Mouse (Mus musculus) limb, embryonic 13.5 days (tissue): ENCODE results near the gene Slc30a7. TPM values are rescaled to one million over a fixed set of nuclear protein-coding genes. Genes with fewer than 3 reads are reported as not detected.

ENCODE experiments used
- ATAC-seq: fragments of 200-750 bp; cut with Nextera tagmentation; 2 replicates; pipeline ENCODE4 v1.8.0; 2017; ENCODE audit warnings: low read depth, moderate number of reproducible peaks, moderate TSS enrichment; ENCODE audit not compliant: low FRiP score
- H3K27ac ChIP-seq: fragments of 300-500 bp; sonication (generic); 2 replicates; pipeline ENCODE4 v1.5.1; 2015; ENCODE audit warnings: inconsistent platforms, mild to moderate bottlenecking, moderate library complexity
- H3K27me3 ChIP-seq: fragments of 300-500 bp; sonication (generic); 2 replicates; pipeline ENCODE4 v1.6.1; 2015; ENCODE audit warnings: mild to moderate bottlenecking, inconsistent platforms
- H3K36me3 ChIP-seq: fragments of 300-500 bp; sonication (generic); 2 replicates; pipeline ENCODE4 v1.6.1; 2015; ENCODE audit warnings: inconsistent platforms, mild to moderate bottlenecking, moderate library complexity
- H3K4me1 ChIP-seq: fragments of 300-500 bp; sonication (generic); 2 replicates; pipeline ENCODE4 v1.6.1; 2015; ENCODE audit warnings: inconsistent platforms
- H3K4me2 ChIP-seq: fragments of 300-500 bp; sonication (generic); replicated peaks from 2 replicates; pipeline ENCODE4 v1.6.1; 2015; ENCODE audit warnings: inconsistent platforms, mild to moderate bottlenecking, moderate library complexity
- H3K4me3 ChIP-seq: fragments of 300-500 bp; sonication (generic); 2 replicates; pipeline ENCODE4 v1.5.1; 2015; ENCODE audit warnings: moderate library complexity, mild to moderate bottlenecking, inconsistent platforms
- H3K9ac ChIP-seq: fragments of 300-500 bp; sonication (generic); 2 replicates; pipeline ENCODE4 v1.6.1; 2015; ENCODE audit warnings: mild to moderate bottlenecking, inconsistent platforms
- H3K9me3 ChIP-seq: fragments of 300-500 bp; sonication (generic); 2 replicates; pipeline ENCODE4 v1.6.1; 2016; ENCODE audit warnings: inconsistent platforms
- WGBS: fragments of 180-500 bp; shearing (Covaris S2); methylation state at CpG from one replicate; pipeline ENCODE4 v1.1.7; 2015; 5-methylcytosine and 5-hydroxymethylcytosine counted together
- polyA plus RNA-seq: library from polyadenylated mRNA; unstranded; fragments of >200 nt; fragmentation: Nextera tagmentation; extraction: Ambion mirVana; gene quantifications from 2 replicates; pipeline ENCODE4 v1.2.1, GENCODE M21; 2015

Slc30a7 gene
- polyA plus RNA-seq, 1 experiment from 2014 or later = 32.1 TPM

GRCm38 (mm10) chr3:115984653-115985052 lies 22.6 kb downstream of the Slc30a7 start:
- Histone ChIP-seq H3K4me1 (no peaks in the 10 kb centered on the region), H3K9ac (no peak overlapping the region), H3K27ac (no peak overlapping the region), H3K4me3 (no peak overlapping the region), H3K9me3 (no peaks in the 10 kb centered on the region), H3K27me3 (no peaks in the 10 kb centered on the region), H3K36me3 (peaks cover 69% of the 10 kb centered on the region), H3K4me2 (no peak overlapping the region)
- no peak for ATAC-seq
- 94% methylated on average over 9 of the region's 9 CpGs for WGBS

GRCm38 (mm10) chr3:115983217-115983616 lies 24.0 kb downstream of the Slc30a7 start:
- Histone ChIP-seq H3K36me3 (peaks cover 60% of the 10 kb centered on the region), H3K27me3 (no peaks in the 10 kb centered on the region), H3K27ac (no peak overlapping the region), H3K9ac (no peak overlapping the region), H3K4me2 (no peak overlapping the region), H3K4me3 (no peak overlapping the region), H3K9me3 (no peaks in the 10 kb centered on the region), H3K4me1 (no peaks in the 10 kb centered on the region)
- no peak for ATAC-seq
- WGBS = 93% methylated on average over 8 of the region's 8 CpGs

- no peak overlapping the region for H3K4me2 ChIP-seq
- WGBS = 17% methylated on average over 1 of the region's 1 CpGs
- no peak overlapping the region for H3K27ac ChIP-seq
- peaks cover 54% of the 10 kb centered on the region for H3K36me3 ChIP-seq
- H3K4me3 ChIP-seq = no peak overlapping the region
- H3K27me3 ChIP-seq = no peaks in the 10 kb centered on the region
- no peak for ATAC-seq
- H3K9me3 ChIP-seq = no peaks in the 10 kb centered on the region
- no peaks in the 10 kb centered on the region for H3K4me1 ChIP-seq
- H3K9ac ChIP-seq = no peak overlapping the region
Observed at GRCm38 (mm10) chr3:115979000-115979399, 28.2 kb downstream of the Slc30a7 start.

DNA sequence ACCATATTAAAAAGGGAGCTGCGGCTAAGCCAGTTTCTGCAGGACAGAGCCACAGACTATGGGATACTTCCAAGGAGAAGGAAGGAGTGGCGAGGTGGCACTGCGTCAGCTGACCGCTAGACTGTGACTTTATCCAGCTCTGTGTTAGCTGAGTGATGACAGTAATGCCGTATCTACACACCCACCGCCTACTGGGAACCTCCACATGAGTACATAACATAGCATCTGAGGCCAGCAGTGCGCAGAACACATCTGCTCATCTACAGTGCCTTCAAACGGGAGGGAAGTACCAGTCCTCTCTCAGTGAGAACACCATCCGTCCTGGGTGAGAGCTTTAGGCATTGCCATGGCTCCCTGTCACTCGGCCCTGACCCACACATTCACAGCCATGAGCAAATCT lies 32.2 kb downstream of the Slc30a7 start:
- Histone ChIP-seq H3K27me3 (no peaks in the 10 kb centered on the region), H3K4me1 (no peaks in the 10 kb centered on the region), H3K4me2 (no peak overlapping the region), H3K9ac (no peak overlapping the region), H3K4me3 (no peak overlapping the region), H3K9me3 (no peaks in the 10 kb centered on the region), H3K36me3 (peaks cover 71% of the 10 kb centered on the region), H3K27ac (no peak overlapping the region)
- 93% methylated on average over 10 of the region's 10 CpGs for WGBS
- no peak for ATAC-seq

- no peak for ATAC-seq
- H3K4me1 ChIP-seq = no peaks in the 10 kb centered on the region
- H3K27ac ChIP-seq = no peak overlapping the region
- no peak overlapping the region for H3K9ac ChIP-seq
- WGBS = 92% methylated on average over 6 of the region's 6 CpGs
- H3K4me3 ChIP-seq = no peak overlapping the region
- H3K9me3 ChIP-seq = no peaks in the 10 kb centered on the region
- peaks cover 68% of the 10 kb centered on the region for H3K36me3 ChIP-seq
- no peak overlapping the region for H3K4me2 ChIP-seq
- H3K27me3 ChIP-seq = no peaks in the 10 kb centered on the region
Observed at GRCm38 (mm10) chr3:115974228-115974627, 33.0 kb downstream of the Slc30a7 start.

GRCm38 (mm10) chr3:115971891-115972646 lies 35.1 kb downstream of the Slc30a7 start:
- H3K36me3 ChIP-seq = peaks cover 58% of the 10 kb centered on the region
- H3K9ac ChIP-seq = no peak overlapping the region
- H3K27me3 ChIP-seq = no peaks in the 10 kb centered on the region
- H3K4me3 ChIP-seq = no peak overlapping the region
- no peak overlapping the region for H3K27ac ChIP-seq
- ATAC-seq = no peak
- no peaks in the 10 kb centered on the region for H3K4me1 ChIP-seq
- 89% methylated on average over 14 of the region's 14 CpGs for WGBS
- H3K9me3 ChIP-seq = no peaks in the 10 kb centered on the region
- H3K4me2 ChIP-seq = no peak overlapping the region

DNA sequence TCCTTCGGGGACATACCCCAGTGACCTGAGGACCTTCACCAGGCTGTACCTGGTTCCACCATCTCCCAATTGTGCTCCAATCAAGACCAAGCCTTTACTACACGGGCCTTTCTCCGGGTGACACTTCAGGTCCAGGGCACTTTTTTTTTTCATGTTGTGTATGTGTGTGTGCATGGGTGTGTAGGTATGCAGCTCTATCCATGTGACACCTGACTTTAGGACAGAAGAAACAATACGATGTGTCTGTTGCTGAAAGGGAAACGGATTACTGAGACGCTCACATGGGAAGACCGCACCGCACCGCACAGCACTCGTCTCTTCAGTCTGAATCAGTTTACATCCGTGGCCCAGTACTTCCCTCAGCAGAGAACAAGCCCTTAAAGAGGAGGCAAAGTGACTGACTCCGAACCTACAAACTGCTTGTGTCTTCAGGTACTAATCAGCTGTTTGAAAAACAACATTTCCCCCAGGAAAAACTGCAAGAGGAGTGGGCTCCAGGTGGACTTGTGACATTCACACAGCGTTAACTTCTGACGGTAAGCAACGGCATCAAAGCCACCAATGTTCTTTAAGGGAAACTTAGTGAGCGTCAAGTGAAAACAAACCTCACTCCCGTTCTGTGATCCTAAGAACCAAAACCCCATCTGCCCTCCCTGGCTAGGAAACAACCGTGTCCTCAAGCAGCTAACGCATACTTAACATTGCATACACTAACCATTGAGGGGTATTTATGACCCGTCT lies 36.0 kb downstream of the Slc30a7 start:
- no peak overlapping the region for H3K27ac ChIP-seq
- no peak overlapping the region for H3K4me2 ChIP-seq
- no peak overlapping the region for H3K4me3 ChIP-seq
- no peaks in the 10 kb centered on the region for H3K27me3 ChIP-seq
- peaks cover 55% of the 10 kb centered on the region for H3K36me3 ChIP-seq
- no peak for ATAC-seq
- no peak overlapping the region for H3K9ac ChIP-seq
- WGBS = 92% methylated on average over 20 of the region's 20 CpGs
- no peaks in the 10 kb centered on the region for H3K4me1 ChIP-seq
- H3K9me3 ChIP-seq = no peaks in the 10 kb centered on the region

GRCm38 (mm10) chr3:115968745-115969530 lies 38.3 kb downstream of the Slc30a7 start:
- peaks cover 51% of the 10 kb centered on the region for H3K36me3 ChIP-seq
- H3K9ac ChIP-seq = no peak overlapping the region
- no peaks in the 10 kb centered on the region for H3K27me3 ChIP-seq
- WGBS = 88% methylated on average over 10 of the region's 10 CpGs
- H3K4me3 ChIP-seq = no peak overlapping the region
- no peaks in the 10 kb centered on the region for H3K4me1 ChIP-seq
- H3K4me2 ChIP-seq = no peak overlapping the region
- peak overlapping the region; percentile 33; the same call in 1 of the 2 replicates for H3K27ac ChIP-seq
- peak; percentile 88 for ATAC-seq
- no peaks in the 10 kb centered on the region for H3K9me3 ChIP-seq

DNA sequence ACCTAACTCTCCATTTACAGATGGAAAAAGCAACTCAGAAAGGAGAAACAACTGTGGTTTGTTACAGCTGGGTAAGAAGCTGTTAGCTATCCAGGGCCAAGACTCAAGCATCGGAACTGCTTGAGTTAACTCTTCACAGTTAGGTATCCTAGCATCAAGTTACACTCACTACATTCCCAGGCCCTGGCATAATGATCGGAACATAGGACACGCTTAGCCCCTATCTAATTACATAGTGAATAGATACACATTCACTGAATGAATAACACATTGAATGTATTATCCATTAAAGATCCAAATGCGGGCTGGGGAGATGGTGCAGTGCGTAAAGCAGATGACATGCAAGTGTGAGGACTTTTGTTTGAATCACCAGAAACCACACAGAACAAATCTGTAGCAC lies 43.1 kb downstream of the Slc30a7 start:
- no peak overlapping the region for H3K9ac ChIP-seq
- no peaks in the 10 kb centered on the region for H3K9me3 ChIP-seq
- H3K4me2 ChIP-seq = no peak overlapping the region
- no peak for ATAC-seq
- H3K4me3 ChIP-seq = no peak overlapping the region
- no peaks in the 10 kb centered on the region for H3K27me3 ChIP-seq
- 70% methylated on average over 5 of the region's 5 CpGs for WGBS
- peaks cover 13% of the 10 kb centered on the region for H3K36me3 ChIP-seq
- H3K27ac ChIP-seq = no peak overlapping the region
- peaks cover 7% of the 10 kb centered on the region; the same call in 1 of the 2 replicates for H3K4me1 ChIP-seq

DNA sequence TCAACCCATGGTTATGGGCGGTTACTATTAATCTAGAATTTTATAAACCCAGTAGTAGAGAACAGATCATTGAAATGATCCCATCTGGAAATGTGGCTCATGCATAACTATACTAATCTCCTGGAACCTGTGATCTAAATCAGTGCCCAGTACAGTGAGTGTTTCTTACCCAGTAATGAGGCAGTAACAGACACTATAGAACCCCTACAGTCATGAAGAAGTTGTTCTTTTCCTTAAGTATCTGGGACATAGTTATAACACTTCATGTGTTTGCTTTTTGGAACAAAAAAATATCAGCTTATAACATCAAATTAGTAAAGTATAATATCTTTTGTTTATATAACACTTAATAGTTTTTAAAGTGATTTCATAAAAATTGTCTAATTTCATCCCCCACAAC lies 43.6 kb downstream of the Slc30a7 start:
- Histone ChIP-seq H3K4me2 (no peak overlapping the region), H3K4me1 (peaks cover 7% of the 10 kb centered on the region; the same call in 1 of the 2 replicates), H3K9ac (no peak overlapping the region), H3K9me3 (no peaks in the 10 kb centered on the region), H3K27me3 (no peaks in the 10 kb centered on the region), H3K36me3 (peaks cover 18% of the 10 kb centered on the region), H3K27ac (no peak overlapping the region), H3K4me3 (no peak overlapping the region)
- ATAC-seq = no peak
- 93% methylated on average over 1 of the region's 1 CpGs for WGBS

DNA sequence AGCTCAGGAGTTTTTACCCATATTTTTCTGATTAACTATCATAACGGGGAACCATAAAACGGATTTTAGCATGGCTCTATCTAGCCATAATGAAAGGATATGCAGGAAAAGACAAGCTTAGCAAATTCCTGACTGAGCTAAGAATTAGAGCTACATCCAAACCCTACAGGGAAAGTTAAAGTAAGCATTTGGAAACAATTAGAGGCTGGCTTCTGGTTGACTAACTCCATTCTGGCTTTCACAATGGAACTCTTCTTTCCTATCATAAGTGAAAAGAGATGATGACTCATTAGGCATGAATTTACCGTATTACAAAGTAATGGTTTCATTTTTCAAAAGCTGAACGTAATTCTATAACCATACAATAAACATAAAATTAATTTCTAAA lies 45.2 kb downstream of the Slc30a7 start:
- Histone ChIP-seq H3K9me3 (no peaks in the 10 kb centered on the region), H3K27ac (0 out of 2 replicates have a peak overlapping the region, but pooled peaks have one; percentile 39), H3K27me3 (no peaks in the 10 kb centered on the region), H3K4me1 (peaks cover 7% of the 10 kb centered on the region; the same call in 1 of the 2 replicates), H3K4me3 (no peak overlapping the region), H3K9ac (no peak overlapping the region), H3K4me2 (no peak overlapping the region), H3K36me3 (peaks cover 29% of the 10 kb centered on the region)
- WGBS = 36% methylated on average over 4 of the region's 4 CpGs
- ATAC-seq = peak; percentile 86
